Mouse (Mus musculus): ENCODE data around the gene Cdkal1.

Gene Cdkal1

GRCm38 (mm10) chr13:29818314-29818713 is 37.2 kb downstream of the Cdkal1 start:
- in situ Hi-C loops (cut with MboI, MseI): no loop called here

- in situ Hi-C loops (cut with MboI, MseI): no loop called here
Measured at GRCm38 (mm10) chr13:29810780-29811179, 44.7 kb downstream of the Cdkal1 start.

- in situ Hi-C loops (cut with MboI, MseI): no loop called here
Measured at GRCm38 (mm10) chr13:29808383-29808782, 47.1 kb downstream of the Cdkal1 start.

GRCm38 (mm10) chr13:29807930-29808329 is 47.5 kb downstream of the Cdkal1 start:
- in situ Hi-C loops (cut with MboI, MseI): no loop called here

GRCm38 (mm10) chr13:29806871-29807270 is 48.6 kb downstream of the Cdkal1 start:
- in situ Hi-C loops (cut with MboI, MseI): no loop called here

- in situ Hi-C loops (cut with MboI, MseI): no loop called here
Measured at GRCm38 (mm10) chr13:29805296-29805695, 50.2 kb downstream of the Cdkal1 start.

GRCm38 (mm10) chr13:29804034-29804433 is 51.4 kb downstream of the Cdkal1 start:
- in situ Hi-C loops (cut with MboI, MseI): no loop called here

- in situ Hi-C loops (cut with MboI, MseI): no loop called here
Measured at GRCm38 (mm10) chr13:29802699-29803098, 52.8 kb downstream of the Cdkal1 start.

GRCm38 (mm10) chr13:29800078-29800477 is 55.4 kb downstream of the Cdkal1 start:
- in situ Hi-C loops (cut with MboI, MseI): no loop called here

GRCm38 (mm10) chr13:29792112-29792511 is 63.4 kb downstream of the Cdkal1 start:
- in situ Hi-C loops (cut with MboI, MseI): no loop called here

- in situ Hi-C loops (cut with MboI, MseI): no loop called here
Measured at GRCm38 (mm10) chr13:29791439-29791838, 64.0 kb downstream of the Cdkal1 start.

- in situ Hi-C loops (cut with MboI, MseI): loop anchor here (10.0 kb wide), 1 partner anchor 1348 kb away; no protein-coding TSS in a partner anchor
Measured at GRCm38 (mm10) chr13:29786984-29787383, 68.5 kb downstream of the Cdkal1 start.

GRCm38 (mm10) chr13:29784894-29785293 is 70.6 kb downstream of the Cdkal1 start:
- in situ Hi-C loops (cut with MboI, MseI): loop anchor here (10.0 kb wide), 1 partner anchor 1350 kb away; no protein-coding TSS in a partner anchor

- in situ Hi-C loops (cut with MboI, MseI): loop anchor here (10.0 kb wide), 1 partner anchor 1353 kb away; no protein-coding TSS in a partner anchor
Measured at GRCm38 (mm10) chr13:29781332-29781731, 74.1 kb downstream of the Cdkal1 start.

GRCm38 (mm10) chr13:29780713-29781112 is 74.8 kb downstream of the Cdkal1 start:
- in situ Hi-C loops (cut with MboI, MseI): loop anchor here (10.0 kb wide), 1 partner anchor 1354 kb away; no protein-coding TSS in a partner anchor

- in situ Hi-C loops (cut with MboI, MseI): no loop called here
Measured at GRCm38 (mm10) chr13:29779519-29779918, 76.0 kb downstream of the Cdkal1 start.

- in situ Hi-C loops (cut with MboI, MseI): no loop called here
Measured at GRCm38 (mm10) chr13:29779116-29779515, 76.4 kb downstream of the Cdkal1 start.

GRCm38 (mm10) chr13:29778124-29778523 is 77.3 kb downstream of the Cdkal1 start:
- in situ Hi-C loops (cut with MboI, MseI): no loop called here

- in situ Hi-C loops (cut with MboI, MseI): no loop called here
Measured at GRCm38 (mm10) chr13:29777225-29777624, 78.2 kb downstream of the Cdkal1 start.

- in situ Hi-C loops (cut with MboI, MseI): no loop called here
Measured at GRCm38 (mm10) chr13:29775603-29776230, 79.8 kb downstream of the Cdkal1 start.

- in situ Hi-C loops (cut with MboI, MseI): no loop called here
Measured at GRCm38 (mm10) chr13:29773563-29773962, 81.9 kb downstream of the Cdkal1 start.

- in situ Hi-C loops (cut with MboI, MseI): no loop called here
Measured at GRCm38 (mm10) chr13:29772970-29773369, 82.5 kb downstream of the Cdkal1 start.

GRCm38 (mm10) chr13:29769647-29770436 is 85.6 kb downstream of the Cdkal1 start:
- in situ Hi-C loops (cut with MboI, MseI): no loop called here

Data from T-helper 1 cell (primary cell).